Mouse (Mus musculus) myocyte (in vitro differentiated cells): ENCODE results near the gene Zbtb40. TPM values are rescaled to one million over a fixed set of nuclear protein-coding genes. Genes with fewer than 3 reads are reported as not detected.

ENCODE experiments used
- H3K27me3 ChIP-seq: one replicate; pipeline ENCODE4 v1.6.1; 2011; ENCODE audit not compliant: control insufficient read depth, insufficient read depth, insufficient read length
- H3K36me3 ChIP-seq: one replicate; pipeline ENCODE4 v1.6.1; 2011; ENCODE audit not compliant: control insufficient read depth, insufficient read depth
- H3K4me2 ChIP-seq: one replicate; pipeline ENCODE4 v1.6.1; 2011; ENCODE audit warnings: low read depth, control low read depth
- H3K4me3 ChIP-seq: one replicate; pipeline ENCODE4 v1.5.1; 2011; ENCODE audit warnings: mild to moderate bottlenecking, control low read depth, moderate library complexity
- H3K79me2 ChIP-seq: one replicate; pipeline ENCODE4 v1.6.1; 2011; ENCODE audit not compliant: control insufficient read depth, insufficient read depth
- H3ac ChIP-seq: one replicate; pipeline ENCODE4 v1.6.1; 2011; ENCODE audit not compliant: control insufficient read depth, insufficient read length
- CEBPB ChIP-seq: IDR thresholded peaks from 2 replicates; pipeline ENCODE4 v1.6.1; 2011; ENCODE audit warnings: mild to moderate bottlenecking, moderate library complexity; ENCODE audit not compliant: poor library complexity, insufficient read depth, severe bottlenecking
- E2F4 ChIP-seq: IDR thresholded peaks from one replicate; pipeline ENCODE4 v1.6.1; 2011; ENCODE audit warnings: mild to moderate bottlenecking, control low read depth, moderate library complexity; ENCODE audit not compliant: insufficient read depth
- MAX ChIP-seq: IDR thresholded peaks from one replicate; pipeline ENCODE4 v1.6.1; 2011; ENCODE audit warnings: low read depth, mild to moderate bottlenecking, control low read depth
- MYOD1 ChIP-seq, 3 experiments: IDR thresholded peaks; one replicate each; pipeline ENCODE4 v1.6.1; 2011; ENCODE audit warnings: control low read depth in 2 of 3, low read depth in 2 of 3, mild to moderate bottlenecking in 2 of 3, moderate library complexity in 1 of 3; ENCODE audit not compliant: insufficient read length in 2 of 3, control insufficient read depth in 1 of 3
- MYOG ChIP-seq, 3 experiments: IDR thresholded peaks; one replicate each; pipeline ENCODE4 v1.6.1; 2011; ENCODE audit warnings: control low read depth in 2 of 3, low read depth in 2 of 3, mild to moderate bottlenecking in 2 of 3; ENCODE audit not compliant: insufficient read length in 2 of 3, control insufficient read depth in 1 of 3, insufficient read depth in 1 of 3
- POLR2A ChIP-seq: IDR thresholded peaks from one replicate; pipeline ENCODE4 v1.6.1; 2011; ENCODE audit warnings: low read depth, mild to moderate bottlenecking, control low read depth, moderate library complexity; ENCODE audit not compliant: insufficient read length
- POLR2AphosphoS2 ChIP-seq: IDR thresholded peaks from one replicate; pipeline ENCODE4 v1.6.1; 2011; ENCODE audit warnings: low read depth, control low read depth; ENCODE audit not compliant: insufficient read length
- REST ChIP-seq: IDR thresholded peaks from one replicate; pipeline ENCODE4 v1.6.1; 2011; ENCODE audit warnings: mild to moderate bottlenecking, control low read depth, moderate library complexity; ENCODE audit not compliant: insufficient read depth, insufficient read length
- SRF ChIP-seq: IDR thresholded peaks from one replicate; pipeline ENCODE4 v1.6.1; 2011; ENCODE audit warnings: low read depth; ENCODE audit not compliant: control insufficient read depth, insufficient read length
- TCF12 ChIP-seq: IDR thresholded peaks from one replicate; pipeline ENCODE4 v1.6.1; 2011; ENCODE audit warnings: mild to moderate bottlenecking, control low read depth; ENCODE audit not compliant: poor library complexity, insufficient read depth, severe bottlenecking
- TCF3 ChIP-seq: IDR thresholded peaks from one replicate; pipeline ENCODE4 v1.6.1; 2011; ENCODE audit warnings: low read depth, control low read depth; ENCODE audit not compliant: insufficient read length
- USF1 ChIP-seq: IDR thresholded peaks from one replicate; pipeline ENCODE4 v1.6.1; 2011; ENCODE audit warnings: low read depth, mild to moderate bottlenecking, control low read depth, moderate library complexity
- polyA plus RNA-seq: library from polyadenylated mRNA; unstranded; fragments of >200 nt; fragmentation: generic; extraction: Trizol; gene quantifications from one replicate; pipeline ENCODE4 v1.2.1, GENCODE M21; 2012; ENCODE audit warnings: missing spikeins

Gene Zbtb40
- polyA plus RNA-seq, 1 experiment: 7.4 TPM

DNA sequence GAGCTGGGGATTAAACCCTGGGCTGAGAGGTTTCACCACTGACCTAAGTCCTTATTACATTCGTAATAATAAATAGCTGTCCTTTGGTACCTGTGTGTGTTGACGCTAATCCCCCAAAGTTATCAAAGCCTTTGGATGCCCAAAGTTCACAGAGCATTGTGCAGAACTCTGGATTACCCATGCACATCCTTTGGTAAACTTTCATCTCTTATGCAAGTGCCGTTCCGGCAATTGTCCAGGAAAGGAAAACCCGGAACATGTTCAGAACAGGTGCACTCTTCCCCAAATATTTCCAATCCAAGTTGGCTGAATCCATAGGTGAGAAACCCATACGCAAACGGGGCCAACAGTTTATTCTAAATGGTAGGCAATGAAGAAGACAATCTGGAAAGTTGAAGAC lies 9.2 kb downstream of the Zbtb40 start:
- Histone ChIP-seq H3K4me3 (no peak overlapping the region), H3K4me2 (no peak overlapping the region), H3ac (no peak overlapping the region), H3K79me2 (peaks cover 6% of the 10 kb centered on the region), H3K36me3 (no peaks in the 10 kb centered on the region), H3K27me3 (no peaks in the 10 kb centered on the region)
- no peak for TF ChIP-seq E2F4
- TF ChIP-seq MAX: no peak
- TF ChIP-seq POLR2A: no peak

DNA sequence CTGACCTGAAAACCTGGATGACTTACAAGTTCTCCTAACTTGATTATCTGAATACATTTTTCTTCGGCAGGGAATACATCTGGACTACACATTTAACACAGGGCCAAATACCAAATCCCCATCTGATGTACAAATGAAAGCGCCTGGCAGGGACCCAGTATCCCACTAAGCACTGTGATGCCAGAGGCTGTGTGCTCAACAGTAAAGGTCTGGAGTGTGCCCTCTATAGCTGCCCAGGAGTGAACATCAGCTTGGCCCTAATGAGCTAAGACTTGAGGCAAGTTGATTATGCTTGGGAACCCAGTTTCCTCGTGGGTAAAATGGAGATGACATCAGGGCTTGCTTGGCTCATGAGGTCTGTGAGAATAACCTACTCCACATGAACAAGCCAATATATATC lies 10.1 kb downstream of the Zbtb40 start:
- no peak overlapping the region for H3K4me2 ChIP-seq
- H3K36me3 ChIP-seq: no peaks in the 10 kb centered on the region
- H3K27me3 ChIP-seq: no peaks in the 10 kb centered on the region
- H3K4me3 ChIP-seq: no peak overlapping the region
- H3ac ChIP-seq: no peak overlapping the region
- no peak for TF ChIP-seq POLR2A
- TF ChIP-seq REST: no peak
- no peak for TF ChIP-seq MYOG (IDR thresholded peaks at IDR 0.05; ENCODE audit: control insufficient read depth in 1 of 3, insufficient read depth in 1 of 3, insufficient read length in 2 of 3, low read depth in 2 of 3)
- no peak for TF ChIP-seq MAX
- no peak for TF ChIP-seq MYOD1 (IDR thresholded peaks at IDR 0.05; ENCODE audit: control insufficient read depth in 1 of 3, insufficient read length in 2 of 3, low read depth in 2 of 3)
- no peak for TF ChIP-seq CEBPB
- TF ChIP-seq TCF12: no peak
- TF ChIP-seq TCF3: no peak
- TF ChIP-seq E2F4: no peak
- TF ChIP-seq SRF: no peak
- TF ChIP-seq POLR2AphosphoS2: no peak
- TF ChIP-seq USF1: no peak
- peaks cover 3% of the 10 kb centered on the region for H3K79me2 ChIP-seq

DNA sequence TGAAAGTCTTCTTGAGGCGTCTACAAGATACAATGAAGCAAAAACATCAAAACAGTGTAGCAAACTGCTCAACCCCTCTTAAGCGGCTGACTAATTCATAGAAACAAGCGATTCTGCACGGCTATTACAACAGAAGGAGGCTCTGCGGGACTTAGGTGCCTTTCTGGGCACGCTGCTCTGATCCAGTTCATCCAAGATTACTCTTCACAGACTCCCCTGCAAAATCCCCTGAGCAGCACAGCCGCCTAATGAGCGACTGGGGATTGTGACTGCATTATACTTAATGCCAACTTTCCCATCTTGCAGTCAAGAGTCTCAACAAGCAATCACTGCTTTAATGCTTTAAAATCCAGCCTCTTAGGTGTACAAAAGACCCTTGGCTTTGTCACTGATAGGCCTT lies 10.5 kb downstream of the Zbtb40 start:
- Histone ChIP-seq H3ac (no peak overlapping the region), H3K4me3 (no peak overlapping the region), H3K4me2 (no peak overlapping the region), H3K36me3 (no peaks in the 10 kb centered on the region), H3K79me2 (peaks cover 3% of the 10 kb centered on the region), H3K27me3 (no peaks in the 10 kb centered on the region)
- TF ChIP-seq TCF3 (no peak), MYOG (IDR thresholded peaks at IDR 0.05; ENCODE audit: control insufficient read depth in 1 of 3, insufficient read depth in 1 of 3, insufficient read length in 2 of 3, low read depth in 2 of 3) (no peak), POLR2AphosphoS2 (no peak), REST (no peak), CEBPB (no peak), MAX (no peak)

DNA sequence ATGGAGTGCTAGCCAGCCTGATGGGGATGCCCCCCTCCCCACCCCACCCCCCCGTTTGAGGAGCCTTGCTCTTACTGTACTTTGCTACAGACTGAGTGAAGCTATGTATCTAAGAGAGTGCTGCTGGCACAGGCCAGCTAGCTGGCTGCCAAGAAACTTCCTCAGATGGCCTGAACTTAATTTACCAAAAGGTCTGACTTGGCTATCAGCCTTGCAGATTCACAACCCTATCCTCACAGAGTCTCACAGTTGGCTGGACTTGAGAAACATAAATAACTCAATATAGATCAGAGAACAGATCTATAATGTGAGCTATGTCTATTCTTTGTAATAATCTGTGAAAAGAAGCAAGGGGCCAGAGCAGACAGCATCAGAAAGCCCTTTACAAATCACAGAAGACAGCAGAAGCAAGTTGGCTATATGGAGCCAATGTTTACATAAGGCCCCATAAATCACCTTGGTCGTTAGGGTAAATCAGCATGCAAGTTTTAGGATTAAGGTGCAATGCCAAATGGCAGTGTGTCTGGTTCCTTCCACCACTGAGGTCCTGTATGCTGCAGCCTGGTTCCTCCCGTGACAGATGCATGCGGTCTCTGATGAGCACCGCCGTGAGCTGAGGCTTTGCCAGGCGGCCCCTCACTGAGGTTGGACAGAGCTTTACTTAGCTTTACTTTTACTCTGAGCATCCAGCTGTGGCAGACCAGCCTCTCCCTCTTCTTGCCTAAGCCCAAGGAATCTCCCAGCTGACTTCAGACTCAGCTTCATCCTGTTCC lies 15.3 kb downstream of the Zbtb40 start:
- H3K36me3 ChIP-seq: no peaks in the 10 kb centered on the region
- H3ac ChIP-seq: no peak overlapping the region
- TF ChIP-seq REST (no peak), E2F4 (no peak), POLR2A (no peak), TCF3 (no peak), TCF12 (no peak), MAX (no peak), CEBPB (no peak), USF1 (no peak), SRF (no peak), POLR2AphosphoS2 (no peak), MYOD1 (IDR thresholded peaks at IDR 0.05; ENCODE audit: control insufficient read depth in 1 of 3, insufficient read length in 2 of 3, low read depth in 2 of 3) (no peak), MYOG (IDR thresholded peaks at IDR 0.05; ENCODE audit: control insufficient read depth in 1 of 3, insufficient read depth in 1 of 3, insufficient read length in 2 of 3, low read depth in 2 of 3) (no peak)
- H3K4me2 ChIP-seq: peak overlapping the region; percentile 10
- no peaks in the 10 kb centered on the region for H3K27me3 ChIP-seq
- no peak overlapping the region for H3K4me3 ChIP-seq
- peaks cover 3% of the 10 kb centered on the region for H3K79me2 ChIP-seq

DNA sequence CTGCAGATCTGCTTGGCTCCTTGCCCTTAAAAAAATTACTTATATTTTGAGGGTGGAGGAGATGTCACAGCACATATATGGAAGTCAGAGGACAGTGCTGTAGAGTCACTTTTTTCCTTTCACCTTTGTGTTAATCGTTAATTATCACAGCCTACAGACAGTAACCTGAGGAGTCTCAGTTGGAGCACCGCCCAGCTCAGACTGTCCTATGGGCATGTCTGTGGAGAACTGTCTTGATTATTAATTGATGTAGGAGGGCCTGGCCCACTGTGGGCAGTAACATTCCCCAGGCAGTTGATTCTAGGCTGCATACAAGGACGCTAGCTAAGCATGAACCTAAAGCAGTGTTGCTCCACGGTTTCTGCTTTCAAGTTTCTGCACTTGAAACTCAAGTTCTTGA lies 16.1 kb downstream of the Zbtb40 start:
- TF ChIP-seq TCF3 (no peak), SRF (no peak), POLR2AphosphoS2 (no peak), CEBPB (no peak), USF1 (no peak), MYOD1 (IDR thresholded peaks at IDR 0.05; ENCODE audit: control insufficient read depth in 1 of 3, insufficient read length in 2 of 3, low read depth in 2 of 3) (no peak)

More for the DNA sequence above, 16.1 kb downstream of the Zbtb40 start:
- Histone ChIP-seq H3K79me2 (peaks cover 3% of the 10 kb centered on the region), H3K4me2 (no peak overlapping the region), H3K36me3 (no peaks in the 10 kb centered on the region), H3K4me3 (no peak overlapping the region), H3K27me3 (no peaks in the 10 kb centered on the region), H3ac (no peak overlapping the region)
